Mouse (Mus musculus) inflammation-experienced regulatory T-cells, adult 6 months (primary cell): ENCODE data around the gene Myocos. TPM values are rescaled to one million over a fixed set of nuclear protein-coding genes. Genes with fewer than 3 reads are reported as not detected.

Source experiments
- ATAC-seq: one replicate; pipeline ENCODE4 v1.8.0; 2017
- polyA plus RNA-seq, 3 experiments: library from polyadenylated mRNA; unstranded; fragments of 100-300 nt; shearing (Covaris generic); gene quantifications; one replicate each; pipeline ENCODE4 v1.2.1; 2017

The Myocos gene
- polyA plus RNA-seq, 3 experiments from 2014 or later = not detected

GRCm38 (mm10) chr1:162615511-162615910 is 42.5 kb downstream of the Myocos start:
- ATAC-seq = peak; percentile 77

GRCm38 (mm10) chr1:162611191-162611590 is 46.8 kb downstream of the Myocos start:
- no peak for ATAC-seq

GRCm38 (mm10) chr1:162609633-162610250 is 48.3 kb downstream of the Myocos start:
- no peak for ATAC-seq

GRCm38 (mm10) chr1:162608127-162608526 is 49.9 kb downstream of the Myocos start:
- no peak for ATAC-seq

- no peak for ATAC-seq
These were observed 56.7 kb downstream of the Myocos start for GRCm38 (mm10) chr1:162601288-162601687.

GRCm38 (mm10) chr1:162599617-162600016 is 58.4 kb downstream of the Myocos start:
- ATAC-seq = no peak

- no peak for ATAC-seq
These were observed 60.5 kb downstream of the Myocos start for GRCm38 (mm10) chr1:162597379-162598102.

Other genes starting within 250 kb of the Myocos start
- 1 to 10 TPM in 2 of 3 experiments, under 1 TPM in 1; 0.92 to 1.1 (median 1.1) TPM for gene Dnm3, start 180.2 kb downstream of the Myocos start, polyA plus RNA-seq
- gene Mettl13, start 109.7 kb downstream of the Myocos start, polyA plus RNA-seq = 1 to 10 TPM; 5.6 to 9.6 (median 8.8) TPM
- 100 to 1,000 TPM in 2 of 3 experiments, 10 to 100 TPM in 1; 93.6 to 112 (median 104) TPM for gene Vamp4, start 87.7 kb downstream of the Myocos start, polyA plus RNA-seq
- gene Myoc, start 19.1 kb downstream of the Myocos start, polyA plus RNA-seq = not detected
- gene Prrc2c, start 82.3 kb upstream of the Myocos start, polyA plus RNA-seq = 100 to 1,000 TPM; 214 to 351 (median 255) TPM
- gene Fmo4, start 155.8 kb upstream of the Myocos start, polyA plus RNA-seq = not detected
- 1 to 10 TPM in 1 of 3 experiments, under 1 TPM in 1, not detected in 1; 0.32 to 6.2 TPM for gene Fmo1, start 208.4 kb upstream of the Myocos start, polyA plus RNA-seq
- not detected for gene Fmo2, start 240.5 kb upstream of the Myocos start, polyA plus RNA-seq